21 mouse cellular contexts compared by ENCODE assay signal in genomic region chr10:71382858-71383551, GRCm38 (mm10). TPM values are rescaled to one million over a fixed set of nuclear protein-coding genes. Genes with fewer than 3 reads are reported as not detected.
DNase-seq lines count a peak whose midpoint lies in the region; ATAC-seq and TF ChIP-seq lines count a peak whose summit lies in the region.
"Had no signal": no experiment of that assay in that cellular context is flagged by ENCODE, and none has a peak within 500 bp of the region (broad histone marks: within the 10 kb centered on the region; RNA-seq: fewer than 3 reads in every experiment).

No protein-coding gene starts in this region.

- no peak for TF ChIP-seq POLR2A in liver, adult 2 months (IDR thresholded peaks at IDR 0.05; ENCODE audit: extremely low read depth, insufficient read depth, low read length)
- TF ChIP-seq POLR2A in CH12.LX (IDR thresholded peaks at IDR 0.05; ENCODE audit: low read depth, low read length) = no peak

- no peak for TF ChIP-seq CTCF in liver, adult 2 months (IDR thresholded peaks at IDR 0.05; ENCODE audit: low read depth, low read length)
- TF ChIP-seq CTCF in CH12.LX (conservative IDR thresholded peaks at IDR 0.05 in 1 of 2, IDR thresholded peaks at IDR 0.05 in 1 of 2; ENCODE audit: low read depth in 2 of 2, low read length in 2 of 2) = no peak

- peaks cover 10% of the 10 kb centered on the region; the same call in 1 of the 2 replicates for H3K36me3 ChIP-seq in liver, adult 2 months (ENCODE audit: control insufficient read depth, insufficient read depth, low read length)
- H3K36me3 ChIP-seq in liver, embryonic 11.5 days (ENCODE audit: control insufficient read depth, insufficient read depth, low read length) = peaks cover 7% of the 10 kb centered on the region; the same call in 1 of the 2 replicates
- H3K36me3 ChIP-seq in CH12.LX (replicated peaks in 1 of 2; ENCODE audit: control insufficient read depth in 1 of 2, insufficient read depth in 1 of 2, low read length in 1 of 2) = peaks cover 13 to 44% of the 10 kb centered on the region in 2 experiments

- WGBS in liver, adult 2 months = 30% methylated on average over 8 of the region's 8 CpGs
- 77% methylated on average over 8 of the region's 8 CpGs for WGBS in liver, embryonic 11.5 days

- no peaks in the 10 kb centered on the region for H3K79me2 ChIP-seq in liver, adult 2 months (ENCODE audit: control insufficient read depth, insufficient read depth, low read length)
- no peaks in the 10 kb centered on the region for H3K79me2 ChIP-seq in CH12.LX (replicated peaks; ENCODE audit: control insufficient read depth, extremely low read depth, insufficient read depth, poor library complexity, severe bottlenecking)

- dilution Hi-C loops in CH12.LX (cut with MboI; ENCODE audit: extremely low pct_ligation_motif_present, extremely low pct_unique_long_range_greater_than_20kb, low sequenced_read_pairs) = no loop called here

- TF ChIP-seq RAD21 in CH12.LX (IDR thresholded peaks at IDR 0.05; ENCODE audit: low read depth, low read length) = no peak

- H3K4me2 ChIP-seq in liver, embryonic 11.5 days = no peak overlapping the region
- H3K4me2 ChIP-seq in CH12.LX (ENCODE audit: insufficient read depth, low read depth, poor library complexity, severe bottlenecking) = peak overlapping the region; percentile 90
- H3K4me2 ChIP-seq: embryonic facial prominence, embryonic 13.5 days; forebrain, embryonic 12.5 days; heart, embryonic 11.5 days; heart, embryonic 15.5 days; hindbrain, embryonic 13.5 days had no signal

- no peaks in the 10 kb centered on the region for H3K27me3 ChIP-seq in liver, adult 2 months (ENCODE audit: control insufficient read depth, insufficient read depth, low read length)
- no peaks in the 10 kb centered on the region for H3K27me3 ChIP-seq in liver, embryonic 11.5 days (replicated peaks; ENCODE audit: control insufficient read depth, insufficient read depth, low read length)
- no peaks in the 10 kb centered on the region for H3K27me3 ChIP-seq in CH12.LX (replicated peaks)
- H3K27me3 ChIP-seq: embryonic facial prominence, embryonic 13.5 days; forebrain, embryonic 12.5 days; heart, embryonic 15.5 days; hindbrain, embryonic 13.5 days had no signal

- no peak for ATAC-seq in liver, embryonic 11.5 days (replicated peaks; ENCODE audit: low FRiP score)
- ATAC-seq: forebrain, embryonic 16.5 days had no signal

- H3K4me3 ChIP-seq in liver, adult 2 months (ENCODE audit: insufficient read depth, low read depth, low read length) = no peak overlapping the region
- H3K4me3 ChIP-seq in liver, embryonic 11.5 days (ENCODE audit: low read depth, low read length) = no peak overlapping the region
- H3K4me3 ChIP-seq in CH12.LX (replicated peaks in 1 of 3; ENCODE audit: low read depth in 2 of 3, low read length in 2 of 3, poor library complexity in 1 of 3) = no peak overlapping the region
- H3K4me3 ChIP-seq: embryonic facial prominence, embryonic 13.5 days; forebrain, embryonic 12.5 days; heart, adult 2 months; heart, embryonic 15.5 days; hindbrain, embryonic 13.5 days had no signal

- H3K9ac ChIP-seq in liver, adult 2 months (ENCODE audit: low read depth, low read length) = peak overlapping the region; percentile 46; the same call in 1 of the 2 replicates
- H3K9ac ChIP-seq in liver, embryonic 11.5 days (ENCODE audit: low read depth, low read length) = no peak overlapping the region
- 0 out of 2 replicates have a peak overlapping the region, but pooled peaks have one; percentile 19 for H3K9ac ChIP-seq in CH12.LX (ENCODE audit: insufficient read depth, low read depth)
- H3K9ac ChIP-seq: embryonic facial prominence, embryonic 13.5 days; forebrain, embryonic 12.5 days; heart, embryonic 15.5 days; hindbrain, embryonic 13.5 days had no signal

- H3K27ac ChIP-seq in liver, adult 2 months (replicated peaks; ENCODE audit: insufficient read depth, low read depth, low read length) = peak overlapping the region; percentile 87
- no peak overlapping the region for H3K27ac ChIP-seq in liver, embryonic 11.5 days (ENCODE audit: low read depth, low read length)
- 0 out of 2 replicates have a peak overlapping the region, but pooled peaks have one; percentile 3 for H3K27ac ChIP-seq in CH12.LX (ENCODE audit: insufficient read depth, low read depth)
- H3K27ac ChIP-seq: embryonic facial prominence, embryonic 13.5 days; forebrain, embryonic 12.5 days; heart, adult 2 months; heart, embryonic 15.5 days; hindbrain, embryonic 13.5 days had no signal

- in situ Hi-C loops in CH12.LX (cut with MboI; ENCODE audit: low pct_ligation_motif_present, low pct_unique_long_range_greater_than_20kb, low sequenced_read_pairs) = no loop called here

- H3K4me1 ChIP-seq in liver, adult 2 months (ENCODE audit: control insufficient read depth, insufficient read depth, low read length) = peaks cover 16% of the 10 kb centered on the region
- H3K4me1 ChIP-seq in liver, embryonic 11.5 days (replicated peaks; ENCODE audit: control insufficient read depth, insufficient read depth, low read length) = no peaks in the 10 kb centered on the region
- peaks cover 0 to 39% of the 10 kb centered on the region in 2 experiments; a peak in 2 of 4 replicates for H3K4me1 ChIP-seq in CH12.LX (ENCODE audit: control insufficient read depth in 1 of 2, insufficient read depth in 2 of 2)
- H3K4me1 ChIP-seq: embryonic facial prominence, embryonic 13.5 days; forebrain, embryonic 12.5 days; heart, embryonic 15.5 days; hindbrain, embryonic 13.5 days had no signal

- no peaks in the 10 kb centered on the region for H3K9me3 ChIP-seq in liver, embryonic 11.5 days (ENCODE audit: control insufficient read depth, low read length)
- H3K9me3 ChIP-seq in CH12.LX (replicated peaks; ENCODE audit: low read length) = no peaks in the 10 kb centered on the region
- H3K9me3 ChIP-seq: embryonic facial prominence, embryonic 13.5 days; forebrain, embryonic 12.5 days; G1E; heart, embryonic 15.5 days; hindbrain, embryonic 13.5 days had no signal

- peak; percentile 74 for TF ChIP-seq EP300 in CH12.LX (IDR thresholded peaks at IDR 0.05; ENCODE audit: low read length)

- DNase-seq in kidney, adult 9 months = peak; percentile 55
- no peak for DNase-seq in kidney, postnatal 14 days
- peak; percentile 89 for DNase-seq in liver, adult 2 months (ENCODE audit: extremely low read depth, low read depth, low spot score)
- DNase-seq in liver, embryonic 11.5 days (ENCODE audit: low spot score) = no peak
- DNase-seq in CH12.LX (ENCODE audit: extremely low read depth) = peak; percentile 58
- peak; percentile 33 to 51 for DNase-seq in kidney, postnatal 36 days
- no peak for DNase-seq in gastrocnemius, adult 8-10 months (ENCODE audit: low spot score in 2 of 2)
- DNase-seq: adrenal gland, postnatal 14 days; cerebellum, adult 18-20 months; cerebellum, adult 9-11 months; cerebellum, postnatal 36 days; gastrocnemius, postnatal 14 days; heart, adult 2 months; heart, postnatal 14 days had no signal

TF ChIP-seq in CH12.LX, 34 proteins besides CTCF, POLR2A, EP300 and RAD21:
- peak; percentile 72 for TF ChIP-seq ETS1 (conservative IDR thresholded peaks at IDR 0.05; ENCODE audit: low read depth, low read length)
- TF ChIP-seq ZKSCAN1 (IDR thresholded peaks at IDR 0.05; ENCODE audit: borderline replicate concordance, low read depth, low read length) = no peak
- TF ChIP-seq IRF4 (IDR thresholded peaks at IDR 0.05; ENCODE audit: low read depth, low read length) = peak; percentile 78
- peak; percentile 11; the same call in 1 of the 2 replicates for TF ChIP-seq MXI1 (IDR thresholded peaks at IDR 0.05; ENCODE audit: low read depth, low read length)
- no peak for TF ChIP-seq TBP (conservative IDR thresholded peaks at IDR 0.05; ENCODE audit: low read depth, low read length)
- peak; percentile 54 for TF ChIP-seq JUND (conservative IDR thresholded peaks at IDR 0.05; ENCODE audit: low read depth, low read length)
- TF ChIP-seq MEF2A (IDR thresholded peaks at IDR 0.05; ENCODE audit: borderline replicate concordance, low read depth, low read length) = peak; percentile 81
- TF ChIP-seq BHLHE40 (IDR thresholded peaks at IDR 0.05; ENCODE audit: low read depth, low read length) = peak; percentile 68
- TF ChIP-seq TCF12 (IDR thresholded peaks at IDR 0.05; ENCODE audit: low read depth, low read length) = peak; percentile 86

RNA-seq across cellular contexts. Expression of gene Ipmk, which starts 35.4 kb away (rescaled TPM):
- total RNA-seq in liver, adult 2 months (2014; rRNA removed) = 46.2 and 54.8 TPM in 2 replicates
- polyA plus RNA-seq in liver, adult 2 months (2012; rRNA removed) = 11.6 and 13.7 TPM in 2 replicates
- polyA plus RNA-seq in liver, embryonic 11.5 days (2014; fragmentation: Nextera tagmentation; extraction: Ambion mirVana) = 18.2 and 21.0 TPM in 2 replicates
- 14.7 and 15.2 TPM in 2 replicates for total RNA-seq in CH12.LX (2012; rRNA removed)
- total RNA-seq in CH12.LX (2014; rRNA removed) = 21.8 and 23.8 TPM in 2 replicates
- polyA plus RNA-seq in CH12.LX (2012; ENCODE audit: insufficient read length, low read depth) = 24.0 and 27.1 TPM in 2 replicates
- total RNA-seq in gastrocnemius, adult 8-10 months (2022) = 10 to 100 TPM; 17.3 to 23.6 (median 18.5) TPM

RNA-seq across cellular contexts. Expression of gene Cisd1, which starts 38.3 kb away (rescaled TPM):
- total RNA-seq in liver, adult 2 months (2014; rRNA removed) = 159 and 205 TPM in 2 replicates
- 209 and 211 TPM in 2 replicates for polyA plus RNA-seq in liver, adult 2 months (2012; rRNA removed)
- 129 TPM in 2 replicates for polyA plus RNA-seq in liver, embryonic 11.5 days (2014; fragmentation: Nextera tagmentation; extraction: Ambion mirVana)
- total RNA-seq in CH12.LX (2012; rRNA removed) (111 and 113 TPM in 2 replicates), CH12.LX (2014; rRNA removed) (100 and 115 TPM in 2 replicates)
- 78.9 and 81.8 TPM in 2 replicates for polyA plus RNA-seq in CH12.LX (2012; ENCODE audit: insufficient read length, low read depth)
- total RNA-seq in gastrocnemius, adult 8-10 months (2022) = 100 to 1,000 TPM; 235 to 275 (median 257) TPM

Comparison
In these comparisons a context has a peak if more than half of its experiments do, and no peak if none do; other contexts are left out.
1. DNase-seq: peak in kidney, adult 9 months (single experiment), liver, adult 2 months (single experiment), CH12.LX (single experiment) and kidney, postnatal 36 days (2 of 2); none in kidney, postnatal 14 days (single experiment), liver, embryonic 11.5 days (single experiment) and gastrocnemius, adult 8-10 months (0 of 2).